Mouse (Mus musculus): ENCODE measurements at regions not wholly inside any gene's neighbourhood (a gene's known extent, or its start where the extent isn't known, plus 50 kb on each side); places are given as distances from the start of the nearest gene placed in this dataset.

DNA sequence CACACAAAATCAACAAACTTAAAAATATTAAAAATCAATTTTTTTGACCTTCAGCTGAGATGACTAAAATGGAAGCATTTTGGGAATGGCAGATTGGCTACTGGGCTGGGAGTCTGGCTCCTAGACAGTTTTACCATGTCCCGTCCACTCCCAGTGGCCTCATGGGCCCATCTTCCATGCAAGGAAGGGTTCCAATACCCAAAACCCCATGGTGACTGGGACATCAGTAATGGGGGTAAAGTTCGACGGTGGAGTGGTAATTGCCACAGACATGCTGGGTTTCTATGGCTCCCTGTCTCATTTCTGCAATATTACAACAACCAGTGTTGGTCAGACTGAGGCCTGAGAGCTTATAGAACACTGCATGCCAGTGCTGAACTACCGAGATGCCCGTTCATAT is 82.2 kb downstream of the Il20rb start:
- Histone ChIP-seq H3K9ac (ENCODE audit: low read depth, low read length) (no peak overlapping the region), H3K4me3 (ENCODE audit: low read length) (no peak overlapping the region), H3K9me3 (ENCODE audit: control insufficient read depth, low read length) (no peaks in the 10 kb centered on the region), H3K4me2 (ENCODE audit: low read length) (no peak overlapping the region), H3K36me3 (ENCODE audit: control insufficient read depth, insufficient read depth, low read length) (no peaks in the 10 kb centered on the region), H3K27me3 (replicated peaks; ENCODE audit: control insufficient read depth, insufficient read depth, low read length) (no peaks in the 10 kb centered on the region), H3K4me1 (ENCODE audit: control insufficient read depth, insufficient read depth, low read depth, low read length) (no peaks in the 10 kb centered on the region), H3K27ac (ENCODE audit: low read depth, low read length) (no peak overlapping the region)
- ATAC-seq, result no peak
- 94% methylated on average over 5 of the region's 5 CpGs for WGBS

DNA sequence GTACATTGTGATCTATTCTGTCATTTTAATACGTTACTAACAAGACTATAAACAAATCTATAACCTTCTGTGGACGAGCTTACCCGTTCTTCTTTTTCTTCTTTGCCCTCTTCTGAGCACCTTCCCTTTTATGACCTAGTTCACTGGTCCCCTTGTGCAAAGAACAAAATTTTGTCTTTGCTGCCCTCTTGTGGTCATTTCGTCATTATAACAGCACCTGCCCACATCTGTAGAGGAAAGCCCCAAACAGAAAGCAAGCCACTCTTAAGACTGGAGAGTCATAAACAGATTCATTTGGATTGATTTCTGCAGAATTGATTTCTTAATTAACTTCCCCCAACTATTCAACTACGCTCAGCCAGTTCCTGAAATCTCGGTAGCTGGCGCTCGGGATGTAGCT is 86.2 kb downstream of the Il20rb start:
- H3K27me3 ChIP-seq (replicated peaks; ENCODE audit: control insufficient read depth, insufficient read depth, low read length), result no peaks in the 10 kb centered on the region
- no peaks in the 10 kb centered on the region for H3K9me3 ChIP-seq (ENCODE audit: control insufficient read depth, low read length)
- 20% methylated on average over 8 of the region's 8 CpGs for WGBS
- peak; percentile 86 for ATAC-seq
- no peak overlapping the region for H3K27ac ChIP-seq (ENCODE audit: low read depth, low read length)
- H3K36me3 ChIP-seq (ENCODE audit: control insufficient read depth, insufficient read depth, low read length), result no peaks in the 10 kb centered on the region
- H3K4me2 ChIP-seq (ENCODE audit: low read length), result no peak overlapping the region
- H3K4me1 ChIP-seq (ENCODE audit: control insufficient read depth, insufficient read depth, low read depth, low read length), result no peaks in the 10 kb centered on the region
- H3K4me3 ChIP-seq (ENCODE audit: low read length), result no peak overlapping the region
- no peak overlapping the region for H3K9ac ChIP-seq (ENCODE audit: low read depth, low read length)

DNA sequence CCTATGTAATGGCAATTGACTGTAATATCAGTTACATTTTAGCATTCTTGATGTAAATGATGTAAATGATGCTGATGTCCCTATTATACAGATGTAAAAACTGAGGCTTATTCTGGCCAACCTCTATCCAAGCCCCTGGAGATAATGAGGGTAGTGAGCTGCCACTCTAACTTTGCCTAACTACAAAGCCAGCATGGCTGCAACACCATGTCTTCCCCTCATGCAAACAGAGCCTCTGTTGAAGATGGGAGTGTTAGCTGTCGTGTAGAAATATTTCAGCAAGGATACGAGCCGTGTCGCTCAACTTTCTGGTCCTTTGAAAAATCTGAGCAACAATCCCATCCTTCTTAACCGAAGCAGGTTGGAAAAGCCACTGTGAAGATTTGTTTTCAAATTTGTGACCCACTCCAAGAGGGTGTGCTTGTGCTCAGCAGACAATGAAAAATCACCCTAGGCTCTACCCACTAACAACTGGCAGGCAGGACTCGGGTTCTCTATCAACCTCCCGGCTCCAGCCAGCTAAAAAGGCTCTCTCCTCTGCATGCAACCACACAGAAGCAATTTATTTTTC is 90.2 kb downstream of the Il20rb start:
- Histone ChIP-seq H3K9ac (ENCODE audit: low read depth, low read length) (no peak overlapping the region), H3K4me2 (ENCODE audit: low read length) (no peak overlapping the region), H3K27ac (ENCODE audit: low read depth, low read length) (no peak overlapping the region), H3K36me3 (ENCODE audit: control insufficient read depth, insufficient read depth, low read length) (no peaks in the 10 kb centered on the region), H3K4me1 (ENCODE audit: control insufficient read depth, insufficient read depth, low read depth, low read length) (no peaks in the 10 kb centered on the region), H3K9me3 (ENCODE audit: control insufficient read depth, low read length) (no peaks in the 10 kb centered on the region), H3K27me3 (replicated peaks; ENCODE audit: control insufficient read depth, insufficient read depth, low read length) (no peaks in the 10 kb centered on the region), H3K4me3 (ENCODE audit: low read length) (no peak overlapping the region)
- 88% methylated on average over 7 of the region's 7 CpGs for WGBS
- ATAC-seq, result no peak

DNA sequence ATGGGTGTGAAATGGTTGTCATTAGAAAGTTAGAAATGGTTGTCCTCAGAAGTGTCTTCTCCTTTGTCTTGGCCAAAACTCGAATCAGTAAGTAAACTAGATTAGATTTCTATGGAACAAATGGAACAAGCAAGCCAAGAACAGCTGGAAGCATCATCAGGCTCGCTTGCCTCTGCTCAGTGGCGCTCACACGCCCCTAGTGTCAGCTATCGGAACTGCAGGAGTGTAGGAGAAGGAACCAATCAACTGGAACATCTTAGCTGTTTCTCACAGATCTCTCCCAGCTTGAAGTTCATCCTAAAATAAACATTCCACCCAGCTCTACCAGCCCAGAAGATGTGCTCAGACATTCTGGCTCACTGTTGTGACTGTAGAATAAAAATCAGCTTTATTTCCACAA is 90.9 kb downstream of the Il20rb start:
- 3% methylated on average over 5 of the region's 5 CpGs for WGBS
- ATAC-seq, result no peak
- H3K36me3 ChIP-seq (ENCODE audit: control insufficient read depth, insufficient read depth, low read length), result no peaks in the 10 kb centered on the region

DNA sequence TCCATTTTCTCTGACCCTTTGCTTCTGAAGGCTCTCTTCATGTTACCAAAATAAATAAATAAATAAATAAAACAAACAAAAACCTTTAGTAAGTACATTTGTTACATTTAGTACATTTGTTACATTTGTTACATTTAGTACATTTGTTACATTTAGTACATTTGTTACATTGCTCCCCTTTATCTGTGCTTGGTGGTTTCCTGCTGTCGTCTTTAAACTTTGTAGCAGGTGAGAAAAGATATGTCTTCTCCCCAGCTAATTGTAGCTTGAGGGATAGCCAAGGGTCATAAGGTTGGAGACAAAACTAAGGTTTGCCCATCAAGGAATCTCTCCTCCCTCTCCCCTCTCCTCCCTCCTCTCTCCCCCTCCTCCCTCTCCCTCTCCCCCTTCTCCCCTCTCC is 92.0 kb downstream of the Il20rb start:
- H3K4me1 ChIP-seq (ENCODE audit: control insufficient read depth, insufficient read depth, low read depth, low read length), result no peaks in the 10 kb centered on the region
- 80% methylated on average over 1 of the region's 1 CpGs for WGBS
- no peak for ATAC-seq

More for the DNA sequence above, 90.9 kb downstream of the Il20rb start:
- Histone ChIP-seq H3K27me3 (replicated peaks; ENCODE audit: control insufficient read depth, insufficient read depth, low read length) (no peaks in the 10 kb centered on the region), H3K4me3 (ENCODE audit: low read length) (no peak overlapping the region), H3K4me2 (ENCODE audit: low read length) (no peak overlapping the region), H3K9me3 (ENCODE audit: control insufficient read depth, low read length) (no peaks in the 10 kb centered on the region), H3K9ac (ENCODE audit: low read depth, low read length) (no peak overlapping the region), H3K27ac (ENCODE audit: low read depth, low read length) (no peak overlapping the region), H3K4me1 (ENCODE audit: control insufficient read depth, insufficient read depth, low read depth, low read length) (no peaks in the 10 kb centered on the region)

DNA sequence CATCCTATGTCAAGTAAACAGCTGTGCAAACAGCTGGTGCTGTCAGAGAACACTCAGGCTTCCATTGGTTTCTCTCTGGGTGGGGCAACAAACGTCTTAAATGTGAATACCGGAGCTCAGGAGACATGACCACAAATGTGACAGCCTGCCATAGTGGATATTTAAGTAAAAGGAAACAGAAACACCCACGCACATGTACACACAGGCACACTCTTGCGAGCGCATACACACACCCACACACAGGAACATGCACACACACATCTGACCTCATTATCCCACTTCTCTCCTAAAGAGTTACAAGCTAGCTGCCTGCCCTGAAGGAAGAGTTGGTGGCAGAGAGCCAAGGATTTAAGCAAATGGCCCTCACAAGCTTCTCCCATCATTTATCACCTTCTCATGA is 92.4 kb downstream of the Il20rb start:
- H3K4me3 ChIP-seq (ENCODE audit: low read length), result no peak overlapping the region
- no peak overlapping the region for H3K27ac ChIP-seq (ENCODE audit: low read depth, low read length)
- H3K36me3 ChIP-seq (ENCODE audit: control insufficient read depth, insufficient read depth, low read length), result no peaks in the 10 kb centered on the region
- ATAC-seq, result no peak
- H3K9ac ChIP-seq (ENCODE audit: low read depth, low read length), result no peak overlapping the region
- no peaks in the 10 kb centered on the region for H3K27me3 ChIP-seq (replicated peaks; ENCODE audit: control insufficient read depth, insufficient read depth, low read length)
- no peak overlapping the region for H3K4me2 ChIP-seq (ENCODE audit: low read length)
- no peaks in the 10 kb centered on the region for H3K9me3 ChIP-seq (ENCODE audit: control insufficient read depth, low read length)
- H3K4me1 ChIP-seq (ENCODE audit: control insufficient read depth, insufficient read depth, low read depth, low read length), result no peaks in the 10 kb centered on the region
- WGBS, result 72% methylated on average over 5 of the region's 5 CpGs

More for the DNA sequence above, 92.0 kb downstream of the Il20rb start:
- Histone ChIP-seq H3K9me3 (ENCODE audit: control insufficient read depth, low read length) (no peaks in the 10 kb centered on the region), H3K27me3 (replicated peaks; ENCODE audit: control insufficient read depth, insufficient read depth, low read length) (no peaks in the 10 kb centered on the region), H3K27ac (ENCODE audit: low read depth, low read length) (no peak overlapping the region), H3K36me3 (ENCODE audit: control insufficient read depth, insufficient read depth, low read length) (no peaks in the 10 kb centered on the region), H3K4me2 (ENCODE audit: low read length) (no peak overlapping the region), H3K9ac (ENCODE audit: low read depth, low read length) (no peak overlapping the region), H3K4me3 (ENCODE audit: low read length) (no peak overlapping the region)

DNA sequence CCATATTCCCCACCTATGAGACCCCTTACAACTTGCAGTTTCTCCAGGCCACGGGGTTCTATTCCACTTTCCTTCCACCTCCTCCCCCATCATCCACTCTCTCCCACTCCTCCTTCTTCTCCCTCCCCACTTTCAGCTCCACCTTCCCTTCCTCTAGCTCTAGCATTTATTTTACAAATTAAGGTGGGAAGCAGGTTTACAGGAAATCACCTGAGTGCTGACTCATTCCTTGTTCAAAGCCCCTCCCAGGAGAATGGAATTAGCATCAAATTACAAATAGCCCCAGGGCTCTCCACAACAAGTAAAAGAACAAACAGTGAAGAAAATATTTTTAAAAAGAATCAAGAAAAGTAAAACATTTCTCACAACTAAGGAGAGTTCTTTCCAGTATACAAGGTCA is 94.3 kb downstream of the Il20rb start:
- ATAC-seq, result no peak
- 59% methylated on average over 1 of the region's 1 CpGs for WGBS
- Histone ChIP-seq H3K4me3 (ENCODE audit: low read length) (no peak overlapping the region), H3K27me3 (replicated peaks; ENCODE audit: control insufficient read depth, insufficient read depth, low read length) (no peaks in the 10 kb centered on the region), H3K4me2 (ENCODE audit: low read length) (no peak overlapping the region), H3K9ac (ENCODE audit: low read depth, low read length) (no peak overlapping the region), H3K4me1 (ENCODE audit: control insufficient read depth, insufficient read depth, low read depth, low read length) (no peaks in the 10 kb centered on the region), H3K9me3 (ENCODE audit: control insufficient read depth, low read length) (no peaks in the 10 kb centered on the region), H3K27ac (ENCODE audit: low read depth, low read length) (no peak overlapping the region), H3K36me3 (ENCODE audit: control insufficient read depth, insufficient read depth, low read length) (no peaks in the 10 kb centered on the region)

DNA sequence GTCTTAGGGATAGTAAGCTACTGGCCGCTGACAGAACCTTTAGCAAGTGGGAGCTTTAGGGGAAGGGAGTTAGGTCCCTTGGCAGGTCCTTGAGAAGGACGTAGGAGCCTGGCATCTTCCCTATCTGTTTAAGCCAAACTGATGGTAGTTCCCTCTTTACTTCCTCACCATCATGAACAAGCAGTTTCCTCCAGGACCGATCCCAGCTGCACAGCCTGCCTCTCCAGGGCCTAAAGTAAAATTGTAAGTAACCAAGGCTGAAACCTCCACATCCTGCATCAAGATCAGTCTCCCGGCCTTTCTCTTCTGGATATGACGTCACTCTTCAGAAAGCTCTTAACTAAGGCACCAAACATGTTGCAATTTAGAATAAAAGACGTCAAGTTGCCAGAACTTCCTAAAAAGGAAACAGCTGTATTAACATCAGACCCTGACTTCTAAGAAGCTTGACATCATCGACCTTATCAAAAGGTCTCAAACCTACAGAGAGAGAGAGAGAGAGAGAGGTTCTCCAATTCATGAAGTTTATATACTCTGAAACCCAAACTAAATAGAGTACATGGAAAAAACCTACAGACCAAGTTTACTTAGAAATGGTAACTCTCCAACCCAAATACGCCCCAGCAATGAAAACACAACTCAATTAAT is 94.9 kb downstream of the Il20rb start:
- Histone ChIP-seq H3K4me1 (ENCODE audit: control insufficient read depth, insufficient read depth, low read depth, low read length) (no peaks in the 10 kb centered on the region), H3K9ac (ENCODE audit: low read depth, low read length) (no peak overlapping the region), H3K36me3 (ENCODE audit: control insufficient read depth, insufficient read depth, low read length) (no peaks in the 10 kb centered on the region), H3K4me2 (ENCODE audit: low read length) (no peak overlapping the region), H3K9me3 (ENCODE audit: control insufficient read depth, low read length) (no peaks in the 10 kb centered on the region), H3K4me3 (ENCODE audit: low read length) (no peak overlapping the region), H3K27ac (ENCODE audit: low read depth, low read length) (no peak overlapping the region), H3K27me3 (replicated peaks; ENCODE audit: control insufficient read depth, insufficient read depth, low read length) (no peaks in the 10 kb centered on the region)
- 75% methylated on average over 8 of the region's 8 CpGs for WGBS
- ATAC-seq, result no peak

DNA sequence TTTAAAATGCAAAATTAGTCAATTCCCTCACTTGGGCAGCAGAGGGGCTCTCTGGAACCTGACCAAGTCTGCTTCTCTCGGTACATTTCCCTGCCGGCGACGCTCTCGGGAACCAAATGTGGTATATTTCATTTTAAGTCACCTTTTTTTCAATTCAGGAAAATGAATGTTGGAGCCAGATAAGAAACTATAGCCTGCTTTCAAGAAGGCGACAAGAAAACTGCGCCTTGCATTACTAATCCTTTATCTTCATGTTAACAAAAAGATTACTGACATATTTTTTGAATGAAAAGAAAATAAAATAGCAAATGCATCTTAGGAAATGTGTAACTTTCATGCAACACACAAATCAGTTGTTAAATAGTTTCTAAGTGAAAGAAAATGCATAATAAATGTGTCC is 98.2 kb downstream of the Il20rb start:
- H3K27me3 ChIP-seq (replicated peaks; ENCODE audit: control insufficient read depth, insufficient read depth, low read length), result no peaks in the 10 kb centered on the region
- H3K9me3 ChIP-seq (ENCODE audit: control insufficient read depth, low read length), result no peaks in the 10 kb centered on the region
- H3K4me1 ChIP-seq (ENCODE audit: control insufficient read depth, insufficient read depth, low read depth, low read length), result no peaks in the 10 kb centered on the region
- WGBS, result 82% methylated on average over 7 of the region's 7 CpGs
- no peak overlapping the region for H3K27ac ChIP-seq (ENCODE audit: low read depth, low read length)
- no peak overlapping the region for H3K9ac ChIP-seq (ENCODE audit: low read depth, low read length)
- H3K36me3 ChIP-seq (ENCODE audit: control insufficient read depth, insufficient read depth, low read length), result no peaks in the 10 kb centered on the region
- H3K4me2 ChIP-seq (ENCODE audit: low read length), result no peak overlapping the region
- H3K4me3 ChIP-seq (ENCODE audit: low read length), result no peak overlapping the region
- no peak for ATAC-seq
